Mouse (Mus musculus) left cerebral cortex, postnatal 4 days (tissue): ENCODE results near the gene Ell. TPM values are rescaled to one million over a fixed set of nuclear protein-coding genes. Genes with fewer than 3 reads are reported as not detected.
"Not testable (repeated sequence)": the region's sequence is repeated elsewhere in the genome, so short reads cannot be mapped to it uniquely, and the experiment has no call there.

ENCODE experiments used
- DNase-seq: peaks from one replicate; pipeline ENCODE4 v3.0.0-alpha.2; 2022
- intact Hi-C: fragments of 180-260 bp; cut with DNase I; formaldehyde crosslinking; loops from one replicate; pipeline ENCODE4 v1.15.1; 2025
- total RNA-seq, 2 experiments: library from RNA; stranded (reverse); gene quantifications; 2 replicates each; pipeline ENCODE4 v1.2.3; 2021

Gene Ell
- total RNA-seq, 2 experiments from 2014 or later: 17.7 to 20.0 TPM

DNA sequence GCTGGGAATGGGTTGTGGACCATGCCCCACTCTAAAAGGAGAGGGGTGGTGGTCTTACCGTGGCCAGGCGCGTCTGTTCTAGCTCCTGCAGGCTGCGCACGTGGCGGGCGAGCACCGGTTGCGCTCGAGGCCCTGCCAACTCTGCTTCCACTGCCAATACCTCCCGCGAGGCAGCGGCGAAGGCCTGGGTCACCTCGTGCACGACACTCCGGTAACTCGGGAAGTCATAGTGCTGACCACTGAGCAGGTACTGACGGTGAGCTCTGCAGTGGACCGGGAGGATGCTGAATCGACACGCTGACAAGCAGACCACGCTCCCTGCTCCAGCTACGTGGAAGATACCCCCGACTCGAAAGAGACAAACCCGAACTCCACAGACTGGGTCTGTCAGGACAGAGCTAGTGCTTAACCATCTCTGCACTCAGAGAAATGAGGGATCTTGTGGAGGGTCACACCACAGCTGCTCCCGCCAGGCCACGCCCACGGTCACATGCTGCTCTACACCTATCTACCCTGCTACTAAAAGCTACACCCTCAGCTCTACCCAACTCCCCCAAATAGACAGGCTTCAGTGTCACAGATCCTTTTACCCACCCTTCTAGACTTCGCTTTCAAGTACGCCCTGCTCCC lies 33.4 kb upstream of the Ell start:
- no peak for DNase-seq
- intact Hi-C loops: no loop called here

DNA sequence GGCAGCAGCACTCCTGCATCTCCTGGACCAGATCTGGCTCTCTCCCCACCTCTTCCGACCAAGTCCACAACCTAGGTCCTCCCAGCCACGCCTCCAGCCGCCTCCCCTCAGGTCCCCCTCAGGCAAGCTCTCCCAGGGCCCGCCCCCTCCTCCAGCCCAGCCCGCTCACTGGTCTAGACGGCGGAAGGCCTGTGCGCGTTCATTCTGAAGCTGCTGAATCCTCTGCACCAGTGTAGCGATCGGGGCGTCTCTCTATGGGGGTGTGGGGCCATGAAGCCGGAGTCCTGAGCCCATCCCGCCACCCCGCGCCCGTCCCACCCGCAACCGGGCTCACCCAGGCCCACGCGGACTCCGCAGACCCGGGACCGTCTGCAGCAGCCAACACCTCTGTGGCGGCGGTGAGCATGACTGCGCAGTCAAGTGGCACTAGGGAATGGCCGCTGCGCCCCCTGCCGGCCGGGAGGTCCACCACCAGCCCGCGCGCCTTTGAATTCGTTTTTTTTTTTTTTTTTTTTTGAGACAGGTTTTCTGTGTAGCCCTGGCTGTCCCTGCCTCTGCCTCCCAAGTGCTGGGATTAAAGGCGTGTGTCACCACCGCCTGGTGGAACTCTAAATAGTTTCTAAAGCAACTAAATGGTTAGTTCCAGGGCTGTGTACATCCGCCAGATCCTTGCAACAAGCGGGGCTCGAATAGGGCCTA lies 32.8 kb upstream of the Ell start, which contains the start of gene Rex1bd:
Gene Rex1bd, minus strand, starts transcription at position 425 of the 699 bp plus-strand sequence.
- intact Hi-C loops: no loop called here
- peak; percentile 95 for DNase-seq

GRCm38 (mm10) chr8:70507027-70507393 lies 32.2 kb upstream of the Ell start:
- no peak for DNase-seq
- intact Hi-C loops: no loop called here

- intact Hi-C loops: no loop called here
- no peak for DNase-seq
Observed at GRCm38 (mm10) chr8:70509281-70509952, 29.8 kb upstream of the Ell start.

- intact Hi-C loops: no loop called here
- DNase-seq: peak; percentile 98
Observed at GRCm38 (mm10) chr8:70510228-70510915, 28.9 kb upstream of the Ell start, which contains the start of gene Uba52. Gene Uba52 (minus strand): TSS chr8:70510801.

DNA sequence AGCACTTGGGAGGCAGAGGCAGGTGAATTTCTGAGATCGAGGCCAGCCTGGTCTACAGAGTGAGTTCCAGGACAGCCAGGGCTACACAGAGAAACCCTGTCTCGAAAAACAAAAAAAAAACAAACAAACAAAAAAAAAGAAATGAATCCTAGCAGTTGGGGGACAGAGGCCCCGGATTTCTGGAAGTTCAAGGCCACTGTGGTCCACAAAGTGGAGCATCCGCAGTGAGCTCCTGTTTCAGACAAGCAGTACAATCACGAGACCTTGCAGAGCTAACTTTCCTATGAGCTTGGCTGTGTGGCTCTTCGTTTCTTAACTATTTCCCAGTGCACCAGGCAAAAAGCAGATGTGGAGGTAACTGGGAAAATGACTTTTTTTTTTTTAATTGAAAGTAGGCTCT lies 28.1 kb upstream of the Ell start:
- DNase-seq, intact Hi-C loops: not testable (repeated sequence)

DNA sequence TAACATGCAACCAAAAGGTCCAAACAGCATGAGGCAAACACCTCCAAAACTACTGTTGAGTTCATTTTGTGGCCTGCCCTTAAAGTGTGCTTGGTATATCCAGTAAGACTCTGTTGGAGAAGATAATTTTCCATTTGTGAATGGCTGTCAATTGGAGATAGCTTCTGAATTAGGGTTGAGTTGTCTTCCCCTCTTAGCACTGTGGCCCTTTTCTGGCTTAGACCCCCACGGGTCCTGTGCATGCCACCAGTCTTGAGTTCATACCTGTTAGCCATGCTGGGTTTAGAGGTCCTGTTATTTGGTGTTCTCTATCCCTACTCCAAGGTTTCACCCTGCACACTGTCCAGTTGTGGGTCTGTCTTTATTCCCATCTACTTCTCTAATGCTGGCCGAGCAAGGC lies 27.5 kb upstream of the Ell start:
- DNase-seq: no peak
- intact Hi-C loops: no loop called here

- intact Hi-C loops: no loop called here
- no peak for DNase-seq
Observed at GRCm38 (mm10) chr8:70512253-70512903, 26.9 kb upstream of the Ell start.

- DNase-seq: no peak
- intact Hi-C loops: no loop called here
Observed at GRCm38 (mm10) chr8:70513441-70513840, 25.8 kb upstream of the Ell start.

- intact Hi-C loops: no loop called here
- DNase-seq: no peak
Observed at GRCm38 (mm10) chr8:70517940-70518643, 21.2 kb upstream of the Ell start.

DNA sequence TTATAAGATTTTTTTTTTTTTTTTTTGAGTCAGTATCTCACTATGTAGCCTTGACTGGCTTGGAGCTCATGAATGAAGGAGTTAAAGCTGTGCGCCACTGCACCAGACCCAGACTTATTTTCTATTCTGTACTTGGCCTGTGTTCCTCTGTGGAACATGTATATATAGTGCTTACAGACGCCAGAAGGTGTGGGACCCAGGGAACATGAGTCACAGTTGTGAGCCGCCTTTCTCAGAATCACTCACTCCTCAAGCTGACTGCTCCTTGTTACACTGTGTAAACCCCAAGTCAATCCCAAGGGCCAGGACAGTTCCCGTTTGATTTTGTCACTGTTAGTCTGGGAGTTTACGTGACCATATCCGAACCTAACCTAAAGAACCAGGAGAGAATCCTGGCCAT lies 20.2 kb upstream of the Ell start:
- intact Hi-C loops: no loop called here

DNA sequence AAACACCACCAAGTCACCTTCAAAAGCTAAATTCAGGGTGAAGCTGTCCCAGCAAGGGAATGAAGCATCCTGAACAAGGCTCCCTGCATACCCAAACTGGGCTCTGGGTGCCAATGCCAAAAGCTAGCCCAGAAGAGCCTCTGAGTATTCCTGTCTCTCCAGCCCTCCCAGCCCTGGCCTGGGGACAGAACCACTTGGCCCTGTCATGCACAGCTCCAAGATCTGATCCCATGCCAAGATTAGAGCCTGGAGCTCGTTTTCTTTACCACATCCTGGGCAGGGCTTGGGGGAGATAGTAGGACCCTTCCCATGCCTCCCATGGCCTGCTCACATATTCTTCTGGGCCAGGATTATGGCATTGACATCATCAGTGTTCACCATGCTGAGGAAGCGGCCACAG lies 19.7 kb upstream of the Ell start:
- intact Hi-C loops: no loop called here

More for the DNA sequence above, 20.2 kb upstream of the Ell start:
- DNase-seq: no peak

GRCm38 (mm10) chr8:70522592-70523403 lies 16.5 kb upstream of the Ell start:
- peak; percentile 96 for DNase-seq
- intact Hi-C loops: no loop called here

More for the DNA sequence above, 19.7 kb upstream of the Ell start:
- no peak for DNase-seq

GRCm38 (mm10) chr8:70527111-70527511 lies 12.1 kb upstream of the Ell start:
- DNase-seq: no peak
- intact Hi-C loops: no loop called here

DNA sequence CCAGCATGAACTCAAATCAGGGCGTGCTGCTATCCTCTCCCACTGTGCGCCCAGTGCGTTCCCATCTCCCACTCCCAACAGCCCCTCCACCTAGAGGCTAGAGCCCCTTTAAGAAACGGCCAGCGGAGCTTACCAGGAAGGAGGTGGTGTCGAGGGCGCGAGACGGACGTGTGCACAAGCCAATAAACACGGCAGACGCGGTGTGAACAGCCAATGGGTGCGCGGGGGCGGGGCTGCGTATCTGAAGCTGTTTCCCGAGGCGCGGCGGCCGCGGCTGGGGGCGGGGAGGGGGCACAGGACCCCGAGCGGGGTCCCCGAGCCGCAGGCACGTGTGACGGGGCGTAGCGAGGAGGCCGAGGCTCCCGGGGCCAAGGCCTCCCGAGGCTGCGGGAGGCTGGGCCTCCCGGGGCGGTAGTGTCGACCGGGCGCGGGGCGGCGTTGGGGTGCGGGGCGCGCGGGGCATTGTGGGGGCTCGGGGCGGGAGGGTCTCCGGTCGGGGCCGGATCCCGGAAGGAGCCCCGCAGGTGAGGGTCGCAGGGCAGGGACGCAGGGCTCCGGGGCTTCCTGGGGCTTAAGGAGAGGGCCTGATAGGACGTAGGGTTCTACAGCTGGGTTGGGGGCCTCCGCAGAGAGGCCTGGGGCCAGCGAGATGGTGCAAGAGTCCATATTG lies 11.6 kb upstream of the Ell start, which contains the start of the genes Fkbp8 and Kxd1:
Gene Fkbp8, plus strand, starts transcription at position 213 of the 670 bp plus-strand sequence.
Gene Kxd1, minus strand, starts transcription at position 445 of the 670 bp plus-strand sequence.
- DNase-seq: peak; percentile 98
- intact Hi-C loops: no loop called here

DNA sequence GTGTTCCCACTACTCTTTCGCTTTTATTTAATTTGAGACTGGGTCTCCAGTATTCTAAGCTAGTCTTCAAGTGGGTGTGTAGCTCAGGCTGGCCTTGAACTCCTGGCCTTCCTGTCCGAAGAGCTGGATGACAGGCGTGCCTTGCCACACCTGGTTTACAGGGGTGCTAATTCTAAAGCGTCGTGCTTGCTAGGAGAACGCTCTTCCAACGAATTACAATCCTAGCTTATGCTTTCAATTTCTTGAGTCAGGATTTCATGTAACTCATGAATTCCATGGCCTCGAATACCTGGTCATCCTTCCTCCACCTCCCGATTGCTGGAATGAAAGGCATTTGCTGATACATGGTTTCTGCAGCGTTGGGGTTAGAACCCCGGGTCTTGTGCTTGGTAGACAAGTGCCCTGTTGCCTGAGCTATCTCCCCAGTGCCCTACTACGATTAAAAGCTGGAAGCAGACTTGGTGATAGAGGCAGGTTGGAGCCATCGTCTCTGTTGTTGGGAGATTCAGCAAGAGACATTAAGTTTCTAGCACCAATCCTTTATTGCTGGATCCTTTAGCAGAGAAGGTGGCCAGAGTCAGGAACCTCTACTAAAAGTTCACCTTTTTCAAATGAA lies 11.0 kb upstream of the Ell start:
- no peak for DNase-seq

DNA sequence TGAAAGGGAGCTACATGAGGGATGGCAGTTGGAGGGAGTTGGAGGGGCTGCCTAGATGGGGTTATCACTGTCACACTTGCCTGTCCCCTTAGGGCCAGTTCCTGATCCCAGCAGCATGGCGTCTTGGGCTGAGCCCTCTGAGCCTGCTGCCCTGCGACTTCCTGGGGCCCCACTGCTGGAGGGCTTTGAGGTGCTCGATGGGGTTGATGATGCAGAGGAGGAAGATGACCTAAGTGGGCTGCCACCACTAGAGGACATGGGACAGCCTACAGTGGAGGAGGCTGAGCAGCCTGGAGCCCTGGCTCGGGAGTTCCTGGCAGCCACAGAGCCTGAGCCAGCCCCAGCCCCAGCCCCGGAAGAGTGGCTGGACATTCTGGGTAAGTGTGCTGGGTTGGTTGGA lies 10.0 kb upstream of the Ell start:
- intact Hi-C loops: no loop called here
- DNase-seq: no peak

More for the DNA sequence above, 11.0 kb upstream of the Ell start:
- intact Hi-C loops: no loop called here

DNA sequence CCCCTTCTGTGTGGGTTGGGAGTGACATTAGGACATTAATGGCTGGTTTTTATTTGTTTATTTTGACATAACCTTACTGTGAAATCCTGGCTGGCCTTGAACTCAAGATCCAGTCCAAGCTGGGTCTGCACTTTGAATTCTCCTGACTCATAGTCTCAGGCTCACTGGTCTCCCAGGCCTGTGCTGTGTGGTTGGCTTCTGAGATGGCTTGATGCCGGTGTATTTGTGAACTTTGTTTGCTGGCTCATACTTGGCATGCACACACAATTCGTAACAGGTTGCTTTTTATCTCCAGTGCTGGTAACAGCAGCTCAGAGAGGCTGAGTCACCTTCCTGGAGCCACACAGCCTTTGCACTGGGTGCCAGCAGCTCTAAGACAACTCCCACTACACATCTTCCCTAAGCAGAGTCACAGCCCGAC lies 9.5 kb upstream of the Ell start:
- no peak for DNase-seq
- intact Hi-C loops: no loop called here
